Mouse (Mus musculus): Measurements from ENCODE around the gene Ssbp4.

- no peak for TF ChIP-seq CTCF (IDR thresholded peaks at IDR 0.05; ENCODE audit: low read depth, low read length)
- no peak for TF ChIP-seq POLR2A (IDR thresholded peaks at IDR 0.05; ENCODE audit: borderline replicate concordance, low read depth, low read length)
Measured at GRCm38 (mm10) chr8:70613763-70614162, 5.1 kb upstream of the Ssbp4 start.
